Mouse (Mus musculus): ENCODE results near the gene Crispld2. TPM values are rescaled to one million over a fixed set of nuclear protein-coding genes. Genes with fewer than 3 reads are reported as not detected.
A peak's percentile ranks its signal among the peaks of the same experiment; 100 is the strongest.

Gene Crispld2
- polyA plus RNA-seq, 1 experiment from 2014 or later = 10.1 TPM

DNA sequence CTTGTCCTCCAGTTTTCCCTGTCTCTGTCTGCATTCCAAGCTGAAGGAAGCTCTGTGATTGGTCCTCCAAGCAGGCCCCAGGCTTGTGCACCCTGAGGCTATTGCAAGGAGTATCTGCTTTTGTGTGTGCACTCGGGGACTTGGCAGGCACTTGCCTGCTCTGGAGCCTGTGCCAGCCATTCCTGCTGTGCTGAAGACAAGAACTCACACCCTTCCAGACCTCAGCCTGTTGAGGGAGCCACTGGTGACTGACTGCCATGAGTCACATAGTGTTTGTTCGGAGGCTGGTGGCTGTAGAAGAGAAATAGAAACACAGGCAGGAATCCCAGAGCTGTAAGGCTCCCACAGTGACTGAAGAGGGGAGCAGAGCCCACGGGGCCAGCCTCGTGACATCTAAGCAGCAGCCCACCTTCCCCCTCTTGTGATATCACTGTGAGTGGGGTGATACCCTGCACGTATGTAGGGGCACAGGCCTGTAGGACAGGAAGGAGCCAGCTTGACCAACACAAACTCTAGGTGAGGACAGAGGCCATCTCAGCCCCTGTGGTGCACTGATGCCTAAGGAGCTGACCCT is 31.6 kb upstream of the Crispld2 start:
- ATAC-seq (ENCODE audit: low FRiP score, low TSS enrichment) = no peak
- Histone ChIP-seq H3K36me3 (ENCODE audit: insufficient read depth, low read length) (peaks cover 23% of the 10 kb centered on the region), H3K4me3 (ENCODE audit: low read length) (no peak overlapping the region), H3K27me3 (ENCODE audit: insufficient read depth, low read length) (no peaks in the 10 kb centered on the region), H3K9me3 (ENCODE audit: low read length) (no peaks in the 10 kb centered on the region), H3K4me2 (replicated peaks; ENCODE audit: low read depth, low read length) (no peak overlapping the region), H3K4me1 (ENCODE audit: insufficient read depth, low read length) (no peaks in the 10 kb centered on the region), H3K27ac (ENCODE audit: low read length) (no peak overlapping the region), H3K9ac (replicated peaks; ENCODE audit: low read length) (no peak overlapping the region; the same call in 1 of the 2 replicates)
- 70% methylated on average over 5 of the region's 5 CpGs for WGBS

DNA sequence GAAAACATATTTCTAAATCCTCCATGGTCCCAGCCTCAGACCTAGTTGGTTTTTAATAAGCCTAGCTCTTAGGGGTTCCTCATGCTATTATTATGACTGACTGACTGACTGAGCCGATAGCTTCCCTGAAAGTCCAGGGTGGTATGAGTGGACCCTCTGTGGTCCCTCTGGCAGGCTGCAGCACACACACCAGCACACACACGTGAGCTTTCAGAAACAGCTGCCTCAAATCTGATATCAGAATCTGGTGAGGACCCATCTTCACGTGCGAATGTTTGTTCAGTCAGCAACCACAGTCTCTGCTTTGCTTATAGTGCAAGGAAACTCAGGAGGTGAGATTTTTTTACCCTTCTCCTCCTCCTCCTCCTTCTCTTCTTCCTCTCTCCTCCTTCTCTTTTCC is 27.4 kb upstream of the Crispld2 start:
- H3K36me3 ChIP-seq (ENCODE audit: insufficient read depth, low read length) = no peaks in the 10 kb centered on the region
- H3K4me2 ChIP-seq (replicated peaks; ENCODE audit: low read depth, low read length) = no peak overlapping the region
- WGBS = 68% methylated on average over 4 of the region's 4 CpGs
- 0 out of 2 replicates have a peak, but pooled peaks cover 4% of the 10 kb centered on the region for H3K9me3 ChIP-seq (ENCODE audit: low read length)
- H3K4me1 ChIP-seq (ENCODE audit: insufficient read depth, low read length) = no peaks in the 10 kb centered on the region
- H3K9ac ChIP-seq (replicated peaks; ENCODE audit: low read length) = no peak overlapping the region
- no peak for ATAC-seq (ENCODE audit: low FRiP score, low TSS enrichment)
- H3K4me3 ChIP-seq (ENCODE audit: low read length) = no peak overlapping the region
- no peaks in the 10 kb centered on the region for H3K27me3 ChIP-seq (ENCODE audit: insufficient read depth, low read length)
- no peak overlapping the region for H3K27ac ChIP-seq (ENCODE audit: low read length)

DNA sequence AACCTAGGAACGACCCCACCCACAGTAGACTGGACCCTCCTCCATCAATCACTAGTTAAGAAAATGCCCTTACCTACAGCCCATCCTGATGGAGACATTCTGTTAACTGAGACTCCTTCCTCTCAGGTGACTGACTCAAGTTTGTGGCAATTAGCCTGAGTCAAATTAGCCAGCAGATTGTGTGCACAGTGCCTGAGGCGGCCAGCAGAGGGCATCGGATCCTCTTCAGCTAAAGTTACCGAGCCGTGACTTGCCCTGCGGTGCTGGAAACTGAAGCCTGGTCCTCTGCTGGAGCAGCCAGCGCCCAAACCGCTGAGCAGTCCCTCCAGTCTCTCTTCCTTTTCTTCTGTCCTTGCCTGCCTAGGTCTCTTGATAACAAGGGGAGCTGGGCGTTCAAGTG is 24.8 kb upstream of the Crispld2 start:
- no peaks in the 10 kb centered on the region for H3K27me3 ChIP-seq (ENCODE audit: insufficient read depth, low read length)
- no peak overlapping the region for H3K27ac ChIP-seq (ENCODE audit: low read length)
- H3K4me2 ChIP-seq (replicated peaks; ENCODE audit: low read depth, low read length) = no peak overlapping the region
- no peaks in the 10 kb centered on the region for H3K36me3 ChIP-seq (ENCODE audit: insufficient read depth, low read length)
- no peak for ATAC-seq (ENCODE audit: low FRiP score, low TSS enrichment)
- 85% methylated on average over 9 of the region's 9 CpGs for WGBS
- H3K9me3 ChIP-seq (ENCODE audit: low read length) = 0 out of 2 replicates have a peak, but pooled peaks cover 4% of the 10 kb centered on the region
- no peak overlapping the region for H3K9ac ChIP-seq (replicated peaks; ENCODE audit: low read length)
- no peak overlapping the region for H3K4me3 ChIP-seq (ENCODE audit: low read length)
- peaks cover 2% of the 10 kb centered on the region; the same call in 1 of the 2 replicates for H3K4me1 ChIP-seq (ENCODE audit: insufficient read depth, low read length)

DNA sequence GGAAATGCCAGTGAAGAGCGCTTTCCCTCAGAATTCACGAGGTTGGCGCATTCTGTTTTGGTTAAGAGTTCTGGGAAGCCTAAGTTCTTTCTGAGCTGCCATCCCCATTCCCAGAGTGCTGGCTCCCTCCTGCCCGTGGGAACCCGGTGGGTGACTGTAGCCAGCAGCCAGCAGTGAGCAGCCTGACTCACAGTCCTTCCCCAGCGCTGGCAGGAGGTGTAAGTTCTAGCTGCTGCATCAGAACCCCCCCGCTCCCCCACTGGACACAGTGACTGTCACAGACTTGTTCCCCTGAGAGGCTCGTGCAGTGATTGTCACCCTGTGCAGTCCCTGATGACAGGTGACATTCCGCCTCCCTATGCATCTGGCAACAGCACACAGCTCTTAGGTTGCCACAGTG is 22.1 kb upstream of the Crispld2 start:
- ATAC-seq (ENCODE audit: low FRiP score, low TSS enrichment) = no peak
- Histone ChIP-seq H3K36me3 (ENCODE audit: insufficient read depth, low read length) (no peaks in the 10 kb centered on the region), H3K4me2 (replicated peaks; ENCODE audit: low read depth, low read length) (no peak overlapping the region), H3K4me3 (ENCODE audit: low read length) (no peak overlapping the region), H3K9me3 (ENCODE audit: low read length) (0 out of 2 replicates have a peak, but pooled peaks cover 4% of the 10 kb centered on the region), H3K27ac (ENCODE audit: low read length) (no peak overlapping the region), H3K4me1 (ENCODE audit: insufficient read depth, low read length) (peaks cover 5% of the 10 kb centered on the region; the same call in 1 of the 2 replicates), H3K27me3 (ENCODE audit: insufficient read depth, low read length) (no peaks in the 10 kb centered on the region), H3K9ac (replicated peaks; ENCODE audit: low read length) (no peak overlapping the region)
- whole genome bisulfite sequencing = 73% methylated on average over 9 of the region's 9 CpGs

DNA sequence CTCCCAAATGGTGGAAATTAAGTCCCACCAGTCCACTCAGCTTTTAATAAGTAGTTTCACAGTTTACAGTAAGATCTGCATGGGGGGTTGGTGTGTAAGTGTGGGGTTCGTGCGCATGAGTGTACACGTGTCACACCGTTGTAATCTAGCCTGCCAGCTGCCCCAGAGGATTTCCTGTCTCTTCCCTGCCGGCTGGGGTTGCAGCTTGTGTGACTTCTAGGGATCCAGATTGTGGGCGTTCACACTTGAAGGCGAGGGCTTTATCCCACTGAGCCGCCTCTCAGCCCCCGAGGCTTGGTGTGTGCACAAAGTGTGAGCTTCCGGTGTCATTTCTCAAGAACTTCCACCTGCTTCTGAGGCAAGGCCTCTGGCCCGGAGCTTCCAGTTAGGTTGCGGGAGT is 19.7 kb upstream of the Crispld2 start:
- no peak overlapping the region for H3K9ac ChIP-seq (replicated peaks; ENCODE audit: low read length)
- no peaks in the 10 kb centered on the region for H3K27me3 ChIP-seq (ENCODE audit: insufficient read depth, low read length)
- H3K4me1 ChIP-seq (ENCODE audit: insufficient read depth, low read length) = peaks cover 5% of the 10 kb centered on the region; the same call in 1 of the 2 replicates
- WGBS = 56% methylated on average over 12 of the region's 12 CpGs
- no peaks in the 10 kb centered on the region for H3K36me3 ChIP-seq (ENCODE audit: insufficient read depth, low read length)
- H3K9me3 ChIP-seq (ENCODE audit: low read length) = 0 out of 2 replicates have a peak, but pooled peaks cover 1% of the 10 kb centered on the region
- peak; percentile 46; the same call in 1 of the 2 replicates for ATAC-seq (ENCODE audit: low FRiP score, low TSS enrichment)
- no peak overlapping the region for H3K4me3 ChIP-seq (ENCODE audit: low read length)
- no peak overlapping the region for H3K4me2 ChIP-seq (replicated peaks; ENCODE audit: low read depth, low read length)
- no peak overlapping the region for H3K27ac ChIP-seq (ENCODE audit: low read length)

DNA sequence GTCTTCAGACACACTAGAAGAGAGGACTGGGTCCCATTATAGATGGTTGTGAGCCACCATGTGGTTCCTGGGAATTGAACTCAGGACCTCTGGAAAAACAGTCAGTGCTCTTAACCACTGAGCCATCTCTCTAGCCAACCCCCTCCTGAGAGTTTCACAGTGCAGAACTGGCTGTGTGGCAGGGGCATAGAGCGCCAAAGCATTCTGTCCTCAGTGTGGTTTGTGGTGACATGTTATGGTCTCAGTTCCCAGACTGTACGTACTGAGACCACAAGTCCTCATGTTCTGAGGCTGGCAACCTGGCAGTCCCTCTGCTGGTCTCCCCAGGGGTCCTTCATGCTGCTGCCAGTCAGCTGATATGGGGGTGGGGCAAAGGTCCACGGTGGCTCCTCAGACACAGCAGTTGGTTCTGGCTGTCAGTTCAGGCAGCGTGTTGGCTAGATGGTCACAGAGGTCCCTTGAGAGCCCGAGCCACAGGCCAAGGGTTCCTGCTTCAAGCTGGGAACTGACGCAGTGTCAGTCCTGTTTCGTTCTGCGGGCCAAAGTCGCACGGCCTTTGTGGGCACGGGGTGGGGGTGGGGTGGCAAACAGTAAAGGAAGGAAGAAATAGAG is 13.4 kb upstream of the Crispld2 start:
- H3K4me1 ChIP-seq (ENCODE audit: insufficient read depth, low read length) = no peaks in the 10 kb centered on the region
- H3K4me2 ChIP-seq (replicated peaks; ENCODE audit: low read depth, low read length) = no peak overlapping the region
- no peak for ATAC-seq (ENCODE audit: low FRiP score, low TSS enrichment)
- H3K36me3 ChIP-seq (ENCODE audit: insufficient read depth, low read length) = no peaks in the 10 kb centered on the region
- no peak overlapping the region for H3K9ac ChIP-seq (replicated peaks; ENCODE audit: low read length)
- 74% methylated on average over 11 of the region's 11 CpGs for WGBS
- no peaks in the 10 kb centered on the region for H3K9me3 ChIP-seq (ENCODE audit: low read length)
- H3K27me3 ChIP-seq (ENCODE audit: insufficient read depth, low read length) = no peaks in the 10 kb centered on the region
- no peak overlapping the region for H3K4me3 ChIP-seq (ENCODE audit: low read length)
- no peak overlapping the region for H3K27ac ChIP-seq (ENCODE audit: low read length)

DNA sequence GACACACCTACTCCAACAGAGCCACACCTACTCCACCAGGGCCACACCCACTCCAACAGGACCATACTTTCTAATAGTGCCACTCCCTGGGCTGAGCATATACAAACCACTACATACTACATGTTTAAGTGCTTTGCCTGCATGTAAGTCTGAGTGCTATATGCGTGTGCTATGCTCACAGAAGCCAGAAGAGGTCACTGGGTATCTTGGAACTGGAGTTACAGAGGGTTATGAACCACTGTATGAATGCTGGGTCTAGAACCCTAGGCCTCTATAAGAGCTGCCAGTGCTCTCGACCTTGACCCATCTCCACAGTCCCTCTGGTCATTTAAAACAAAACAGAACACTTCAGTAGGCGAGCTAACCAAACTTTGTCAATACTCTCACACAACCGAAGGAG is 11.0 kb upstream of the Crispld2 start:
- no peak for ATAC-seq (ENCODE audit: low FRiP score, low TSS enrichment)
- Histone ChIP-seq H3K27me3 (ENCODE audit: insufficient read depth, low read length) (no peaks in the 10 kb centered on the region), H3K4me1 (ENCODE audit: insufficient read depth, low read length) (no peaks in the 10 kb centered on the region), H3K27ac (ENCODE audit: low read length) (no peak overlapping the region), H3K9me3 (ENCODE audit: low read length) (no peaks in the 10 kb centered on the region), H3K9ac (replicated peaks; ENCODE audit: low read length) (no peak overlapping the region), H3K36me3 (ENCODE audit: insufficient read depth, low read length) (no peaks in the 10 kb centered on the region), H3K4me3 (ENCODE audit: low read length) (no peak overlapping the region), H3K4me2 (replicated peaks; ENCODE audit: low read depth, low read length) (no peak overlapping the region)
- WGBS = 78% methylated on average over 4 of the region's 4 CpGs

DNA sequence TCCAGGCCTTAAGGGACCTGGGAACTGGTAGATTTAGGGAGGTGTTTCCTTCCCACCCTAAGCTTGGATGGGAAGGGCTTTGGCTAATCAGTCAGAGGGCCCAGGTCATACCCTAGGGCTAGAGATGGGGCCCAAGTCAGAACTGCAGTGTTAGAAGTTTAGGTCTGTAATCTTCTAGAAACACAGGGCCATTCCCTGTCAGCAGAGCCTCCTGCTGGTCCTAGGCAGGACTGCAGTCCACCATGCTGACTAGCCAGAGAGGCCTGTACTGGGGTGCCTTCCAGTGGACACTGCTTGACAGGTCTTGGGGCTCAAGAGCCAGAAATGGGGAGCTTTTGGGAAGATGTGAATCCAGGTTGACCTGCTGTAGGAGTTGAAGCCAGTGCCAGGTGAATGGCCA is 8.2 kb upstream of the Crispld2 start:
- Histone ChIP-seq H3K4me3 (ENCODE audit: low read length) (no peak overlapping the region), H3K27ac (ENCODE audit: low read length) (no peak overlapping the region), H3K36me3 (ENCODE audit: insufficient read depth, low read length) (no peaks in the 10 kb centered on the region), H3K9me3 (ENCODE audit: low read length) (no peaks in the 10 kb centered on the region), H3K4me1 (ENCODE audit: insufficient read depth, low read length) (peaks cover 8% of the 10 kb centered on the region; the same call in 1 of the 2 replicates), H3K4me2 (replicated peaks; ENCODE audit: low read depth, low read length) (no peak overlapping the region), H3K27me3 (ENCODE audit: insufficient read depth, low read length) (no peaks in the 10 kb centered on the region), H3K9ac (replicated peaks; ENCODE audit: low read length) (no peak overlapping the region)
- no peak for ATAC-seq (ENCODE audit: low FRiP score, low TSS enrichment)

DNA sequence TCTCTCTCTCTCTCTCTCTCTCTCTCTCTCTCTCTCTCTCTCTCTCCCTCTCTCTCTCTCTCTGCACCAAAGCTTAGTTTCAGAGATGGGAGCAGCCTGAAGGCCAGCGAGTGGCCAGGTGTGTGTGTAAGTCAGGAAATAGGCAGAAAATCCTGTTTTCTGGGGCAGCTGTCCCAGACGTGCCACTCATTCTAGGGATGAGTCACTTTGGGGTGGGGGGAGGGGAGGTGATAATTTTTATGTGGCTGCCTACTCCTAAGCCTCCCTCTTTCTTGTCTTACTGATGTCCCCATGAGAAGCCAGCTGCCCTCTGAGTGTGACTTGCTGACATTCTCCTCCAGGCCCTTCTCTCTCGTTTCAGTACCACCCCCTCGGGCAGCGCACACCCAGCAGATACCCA is 6.1 kb upstream of the Crispld2 start:
- Histone ChIP-seq H3K36me3 (ENCODE audit: insufficient read depth, low read length) (no peaks in the 10 kb centered on the region), H3K27ac (ENCODE audit: low read length) (no peak overlapping the region), H3K27me3 (ENCODE audit: insufficient read depth, low read length) (peaks cover 4% of the 10 kb centered on the region; the same call in 1 of the 2 replicates), H3K4me2 (replicated peaks; ENCODE audit: low read depth, low read length) (no peak overlapping the region), H3K4me1 (ENCODE audit: insufficient read depth, low read length) (peaks cover 8% of the 10 kb centered on the region; the same call in 1 of the 2 replicates), H3K9me3 (ENCODE audit: low read length) (no peaks in the 10 kb centered on the region), H3K9ac (replicated peaks; ENCODE audit: low read length) (no peak overlapping the region), H3K4me3 (ENCODE audit: low read length) (no peak overlapping the region)
- ATAC-seq (ENCODE audit: low FRiP score, low TSS enrichment) = no peak
- WGBS = 58% methylated on average over 5 of the region's 5 CpGs

DNA sequence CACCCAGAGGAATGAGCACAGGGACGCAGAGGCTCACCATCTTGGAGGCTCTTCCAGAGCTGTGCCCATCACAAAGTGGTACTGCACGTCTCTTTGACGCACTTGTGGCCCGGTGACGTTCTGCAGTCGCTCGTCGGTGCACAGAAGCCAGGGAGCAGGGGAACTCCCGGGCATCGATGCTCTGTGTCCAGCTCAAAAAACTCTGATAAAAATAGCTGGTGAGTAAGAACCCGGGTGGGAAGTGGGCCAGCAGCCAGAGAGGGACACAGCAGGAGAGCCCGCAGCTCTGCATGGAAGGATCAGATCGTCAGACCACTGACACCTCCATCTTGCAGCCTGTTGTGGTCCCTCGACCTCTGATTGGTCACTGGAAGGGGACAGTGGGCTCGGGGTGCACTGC is 4.2 kb upstream of the Crispld2 start:
- Histone ChIP-seq H3K27ac (ENCODE audit: low read length) (peak overlapping the region; percentile 65), H3K4me2 (replicated peaks; ENCODE audit: low read depth, low read length) (no peak overlapping the region), H3K9me3 (ENCODE audit: low read length) (no peaks in the 10 kb centered on the region), H3K4me3 (ENCODE audit: low read length) (no peak overlapping the region), H3K9ac (replicated peaks; ENCODE audit: low read length) (no peak overlapping the region), H3K27me3 (ENCODE audit: insufficient read depth, low read length) (peaks cover 16% of the 10 kb centered on the region), H3K36me3 (ENCODE audit: insufficient read depth, low read length) (no peaks in the 10 kb centered on the region), H3K4me1 (ENCODE audit: insufficient read depth, low read length) (peaks cover 19% of the 10 kb centered on the region)
- ATAC-seq (ENCODE audit: low FRiP score, low TSS enrichment) = no peak
- 70% methylated on average over 15 of the region's 15 CpGs for WGBS

Measured in kidney, embryonic 16.5 days (tissue).